Mouse (Mus musculus): ENCODE data around the gene Gramd4. TPM values are rescaled to one million over a fixed set of nuclear protein-coding genes. Genes with fewer than 3 reads are reported as not detected.

The Gramd4 gene
- polyA plus RNA-seq, 1 experiment from 2014 or later: 56.8 TPM

- peaks cover 10% of the 10 kb centered on the region for H3K4me1 ChIP-seq (replicated peaks; ENCODE audit: control insufficient read depth, insufficient read depth, low read length)
- H3K27ac ChIP-seq (ENCODE audit: low read length): no peak overlapping the region
- no peak for ATAC-seq
- WGBS: 95% methylated on average over 20 of the region's 20 CpGs
- no peak overlapping the region for H3K4me2 ChIP-seq (ENCODE audit: low read length)
- no peaks in the 10 kb centered on the region for H3K27me3 ChIP-seq (replicated peaks; ENCODE audit: control insufficient read depth, insufficient read depth, low read length)
- no peaks in the 10 kb centered on the region for H3K36me3 ChIP-seq (ENCODE audit: control insufficient read depth, insufficient read depth)
- no peaks in the 10 kb centered on the region for H3K9me3 ChIP-seq (ENCODE audit: control insufficient read depth, low read length)
- H3K9ac ChIP-seq (replicated peaks; ENCODE audit: low read depth, low read length): no peak overlapping the region
- no peak overlapping the region for H3K4me3 ChIP-seq (replicated peaks; ENCODE audit: low read length)
Measured at GRCm38 (mm10) chr15:86075305-86076047, 18.0 kb downstream of the Gramd4 start.

GRCm38 (mm10) chr15:86076048-86076315 lies 18.5 kb downstream of the Gramd4 start:
- H3K27me3 ChIP-seq (replicated peaks; ENCODE audit: control insufficient read depth, insufficient read depth, low read length): no peaks in the 10 kb centered on the region
- no peaks in the 10 kb centered on the region for H3K9me3 ChIP-seq (ENCODE audit: control insufficient read depth, low read length)
- no peak overlapping the region for H3K4me3 ChIP-seq (replicated peaks; ENCODE audit: low read length)
- H3K4me2 ChIP-seq (ENCODE audit: low read length): no peak overlapping the region
- H3K4me1 ChIP-seq (replicated peaks; ENCODE audit: control insufficient read depth, insufficient read depth, low read length): peaks cover 6% of the 10 kb centered on the region
- no peak for ATAC-seq
- H3K27ac ChIP-seq (ENCODE audit: low read length): no peak overlapping the region
- no peaks in the 10 kb centered on the region for H3K36me3 ChIP-seq (ENCODE audit: control insufficient read depth, insufficient read depth)
- 88% methylated on average over 2 of the region's 2 CpGs for WGBS
- no peak overlapping the region for H3K9ac ChIP-seq (replicated peaks; ENCODE audit: low read depth, low read length)

- no peak overlapping the region for H3K9ac ChIP-seq (replicated peaks; ENCODE audit: low read depth, low read length)
- peaks cover 6% of the 10 kb centered on the region for H3K4me1 ChIP-seq (replicated peaks; ENCODE audit: control insufficient read depth, insufficient read depth, low read length)
- H3K27ac ChIP-seq (ENCODE audit: low read length): no peak overlapping the region
- ATAC-seq: no peak
- H3K27me3 ChIP-seq (replicated peaks; ENCODE audit: control insufficient read depth, insufficient read depth, low read length): no peaks in the 10 kb centered on the region
- no peak overlapping the region for H3K4me3 ChIP-seq (replicated peaks; ENCODE audit: low read length)
- H3K4me2 ChIP-seq (ENCODE audit: low read length): no peak overlapping the region
- WGBS: 88% methylated on average over 8 of the region's 8 CpGs
- no peaks in the 10 kb centered on the region for H3K36me3 ChIP-seq (ENCODE audit: control insufficient read depth, insufficient read depth)
- no peaks in the 10 kb centered on the region for H3K9me3 ChIP-seq (ENCODE audit: control insufficient read depth, low read length)
Measured at GRCm38 (mm10) chr15:86076378-86076777, 18.9 kb downstream of the Gramd4 start.

- Histone ChIP-seq H3K27ac (ENCODE audit: low read length) (no peak overlapping the region), H3K36me3 (ENCODE audit: control insufficient read depth, insufficient read depth) (no peaks in the 10 kb centered on the region), H3K9ac (replicated peaks; ENCODE audit: low read depth, low read length) (no peak overlapping the region), H3K27me3 (replicated peaks; ENCODE audit: control insufficient read depth, insufficient read depth, low read length) (no peaks in the 10 kb centered on the region), H3K4me2 (ENCODE audit: low read length) (no peak overlapping the region), H3K4me1 (replicated peaks; ENCODE audit: control insufficient read depth, insufficient read depth, low read length) (peaks cover 20% of the 10 kb centered on the region), H3K9me3 (ENCODE audit: control insufficient read depth, low read length) (no peaks in the 10 kb centered on the region), H3K4me3 (replicated peaks; ENCODE audit: low read length) (no peak overlapping the region)
- ATAC-seq: no peak
- 89% methylated on average over 5 of the region's 5 CpGs for WGBS
Measured at GRCm38 (mm10) chr15:86077934-86078333, 20.4 kb downstream of the Gramd4 start.

- no peak overlapping the region for H3K9ac ChIP-seq (replicated peaks; ENCODE audit: low read depth, low read length)
- H3K36me3 ChIP-seq (ENCODE audit: control insufficient read depth, insufficient read depth): no peaks in the 10 kb centered on the region
Measured at GRCm38 (mm10) chr15:86078481-86079216, 21.2 kb downstream of the Gramd4 start.

GRCm38 (mm10) chr15:86079467-86079866 lies 22.0 kb downstream of the Gramd4 start:
- Histone ChIP-seq H3K9ac (replicated peaks; ENCODE audit: low read depth, low read length) (no peak overlapping the region), H3K4me1 (replicated peaks; ENCODE audit: control insufficient read depth, insufficient read depth, low read length) (peaks cover 34% of the 10 kb centered on the region), H3K9me3 (ENCODE audit: control insufficient read depth, low read length) (no peaks in the 10 kb centered on the region), H3K4me3 (replicated peaks; ENCODE audit: low read length) (no peak overlapping the region), H3K4me2 (ENCODE audit: low read length) (no peak overlapping the region), H3K27ac (ENCODE audit: low read length) (no peak overlapping the region), H3K27me3 (replicated peaks; ENCODE audit: control insufficient read depth, insufficient read depth, low read length) (no peaks in the 10 kb centered on the region), H3K36me3 (ENCODE audit: control insufficient read depth, insufficient read depth) (no peaks in the 10 kb centered on the region)
- ATAC-seq: no peak
- WGBS: 81% methylated on average over 5 of the region's 5 CpGs

More at GRCm38 (mm10) chr15:86078481-86079216, 21.2 kb downstream of the Gramd4 start:
- 84% methylated on average over 18 of the region's 18 CpGs for WGBS
- no peak overlapping the region for H3K27ac ChIP-seq (ENCODE audit: low read length)
- peaks cover 27% of the 10 kb centered on the region for H3K4me1 ChIP-seq (replicated peaks; ENCODE audit: control insufficient read depth, insufficient read depth, low read length)
- H3K4me3 ChIP-seq (replicated peaks; ENCODE audit: low read length): no peak overlapping the region
- H3K27me3 ChIP-seq (replicated peaks; ENCODE audit: control insufficient read depth, insufficient read depth, low read length): no peaks in the 10 kb centered on the region
- no peak overlapping the region for H3K4me2 ChIP-seq (ENCODE audit: low read length)
- ATAC-seq: no peak
- H3K9me3 ChIP-seq (ENCODE audit: control insufficient read depth, low read length): no peaks in the 10 kb centered on the region

GRCm38 (mm10) chr15:86079876-86080275 lies 22.4 kb downstream of the Gramd4 start:
- Histone ChIP-seq H3K4me3 (replicated peaks; ENCODE audit: low read length) (no peak overlapping the region), H3K9ac (replicated peaks; ENCODE audit: low read depth, low read length) (no peak overlapping the region), H3K36me3 (ENCODE audit: control insufficient read depth, insufficient read depth) (no peaks in the 10 kb centered on the region), H3K9me3 (ENCODE audit: control insufficient read depth, low read length) (no peaks in the 10 kb centered on the region), H3K4me2 (ENCODE audit: low read length) (no peak overlapping the region), H3K27me3 (replicated peaks; ENCODE audit: control insufficient read depth, insufficient read depth, low read length) (no peaks in the 10 kb centered on the region), H3K27ac (ENCODE audit: low read length) (no peak overlapping the region), H3K4me1 (replicated peaks; ENCODE audit: control insufficient read depth, insufficient read depth, low read length) (peaks cover 38% of the 10 kb centered on the region)
- WGBS: 87% methylated on average over 4 of the region's 4 CpGs
- no peak for ATAC-seq

GRCm38 (mm10) chr15:86080408-86080807 lies 22.9 kb downstream of the Gramd4 start:
- Histone ChIP-seq H3K4me1 (replicated peaks; ENCODE audit: control insufficient read depth, insufficient read depth, low read length) (peaks cover 43% of the 10 kb centered on the region), H3K27me3 (replicated peaks; ENCODE audit: control insufficient read depth, insufficient read depth, low read length) (no peaks in the 10 kb centered on the region), H3K36me3 (ENCODE audit: control insufficient read depth, insufficient read depth) (no peaks in the 10 kb centered on the region), H3K27ac (ENCODE audit: low read length) (no peak overlapping the region), H3K4me2 (ENCODE audit: low read length) (no peak overlapping the region), H3K9me3 (ENCODE audit: control insufficient read depth, low read length) (no peaks in the 10 kb centered on the region), H3K9ac (replicated peaks; ENCODE audit: low read depth, low read length) (no peak overlapping the region), H3K4me3 (replicated peaks; ENCODE audit: low read length) (no peak overlapping the region)
- 94% methylated on average over 1 of the region's 1 CpGs for WGBS
- ATAC-seq: no peak

GRCm38 (mm10) chr15:86081654-86082053 lies 24.2 kb downstream of the Gramd4 start:
- H3K27ac ChIP-seq (ENCODE audit: low read length): no peak overlapping the region
- 58% methylated on average over 12 of the region's 12 CpGs for WGBS
- no peak overlapping the region for H3K9ac ChIP-seq (replicated peaks; ENCODE audit: low read depth, low read length)
- peaks cover 56% of the 10 kb centered on the region for H3K4me1 ChIP-seq (replicated peaks; ENCODE audit: control insufficient read depth, insufficient read depth, low read length)
- H3K9me3 ChIP-seq (ENCODE audit: control insufficient read depth, low read length): no peaks in the 10 kb centered on the region
- no peaks in the 10 kb centered on the region for H3K27me3 ChIP-seq (replicated peaks; ENCODE audit: control insufficient read depth, insufficient read depth, low read length)
- H3K4me2 ChIP-seq (ENCODE audit: low read length): no peak overlapping the region
- H3K36me3 ChIP-seq (ENCODE audit: control insufficient read depth, insufficient read depth): no peaks in the 10 kb centered on the region
- no peak overlapping the region for H3K4me3 ChIP-seq (replicated peaks; ENCODE audit: low read length)
- no peak for ATAC-seq
